Mouse (Mus musculus): ENCODE results near the gene Hsf2.

Gene Hsf2

DNA sequence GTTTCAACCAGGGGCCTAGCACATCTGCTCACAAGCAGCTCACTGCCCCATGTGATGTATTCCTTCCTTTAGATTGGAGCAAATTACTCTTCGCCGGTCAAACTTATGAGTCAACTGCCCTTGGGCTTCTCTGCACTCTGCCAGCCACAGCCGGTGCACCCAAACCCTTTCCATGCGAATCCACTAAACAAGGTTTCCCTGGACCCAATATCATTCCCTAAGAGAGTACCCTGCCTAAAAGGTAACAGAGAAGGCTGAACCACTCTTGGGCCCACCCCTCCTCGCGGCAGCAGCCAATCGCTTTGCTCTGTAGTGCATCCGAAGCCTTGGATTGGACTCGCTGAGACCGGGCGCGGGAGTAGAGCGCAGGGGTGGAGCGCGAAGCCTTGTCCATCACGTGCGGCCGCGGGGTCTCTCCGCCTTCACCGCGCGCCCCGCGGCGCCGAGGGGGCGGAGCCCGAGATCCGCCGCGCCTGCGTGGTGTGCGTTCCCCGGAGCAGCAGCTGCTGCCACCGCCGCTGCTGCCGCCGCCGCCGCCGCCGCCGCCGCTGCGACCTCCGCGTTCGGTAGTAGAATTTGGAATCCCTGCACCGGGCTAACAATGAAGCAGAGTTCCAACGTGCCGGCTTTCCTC lies at the start of gene Hsf2:
Gene Hsf2, plus strand, starts transcription at position 478 of the 634 bp plus-strand sequence.
- DNase-seq (ENCODE audit: low read depth, low spot score), result peak; percentile 96

DNA sequence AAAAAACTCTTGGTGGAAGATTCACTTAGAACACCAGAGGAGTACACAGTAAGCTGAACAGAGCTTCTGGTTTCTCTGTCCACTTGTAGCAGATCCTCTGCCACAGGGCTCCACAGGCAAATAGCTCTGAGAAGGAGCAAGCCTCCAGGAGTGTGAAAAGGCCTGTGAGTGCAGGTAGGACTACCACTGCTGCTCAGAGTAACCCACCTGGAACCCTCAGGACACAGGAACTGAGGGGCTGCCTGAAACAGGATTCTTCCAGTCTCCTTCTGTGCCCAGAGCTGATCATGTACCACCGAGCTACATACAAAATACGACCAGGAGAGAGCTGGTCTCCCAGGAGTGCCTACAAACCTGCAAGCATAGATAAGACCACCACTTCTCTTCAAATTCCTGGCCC lies 48.3 kb upstream of the Hsf2 start:
- no peak for DNase-seq (ENCODE audit: low read depth, low spot score)

DNA sequence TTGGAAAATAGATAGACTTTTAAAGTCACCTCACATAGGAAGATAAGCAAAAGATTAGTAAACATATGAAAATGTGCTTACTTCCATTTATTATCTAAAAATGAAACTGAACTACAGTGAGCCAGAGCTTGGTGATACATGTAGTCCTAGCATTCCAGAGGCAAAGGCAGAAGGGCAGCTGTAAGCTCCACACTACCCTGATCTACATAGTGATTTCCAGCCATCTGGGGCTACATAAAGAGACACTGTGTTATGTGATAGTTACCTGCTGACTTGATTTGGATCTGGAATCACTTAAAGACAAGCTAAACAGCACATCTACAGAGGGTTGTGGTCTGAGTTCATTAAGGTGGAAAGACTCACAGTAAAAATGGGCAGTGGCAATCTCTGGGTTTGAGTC lies 45.1 kb upstream of the Hsf2 start:
- DNase-seq (ENCODE audit: low read depth, low spot score), result no peak

- no peak for DNase-seq (ENCODE audit: low read depth, low spot score)
Observed at GRCm38 (mm10) chr10:57444392-57444791, 41.8 kb upstream of the Hsf2 start.

DNA sequence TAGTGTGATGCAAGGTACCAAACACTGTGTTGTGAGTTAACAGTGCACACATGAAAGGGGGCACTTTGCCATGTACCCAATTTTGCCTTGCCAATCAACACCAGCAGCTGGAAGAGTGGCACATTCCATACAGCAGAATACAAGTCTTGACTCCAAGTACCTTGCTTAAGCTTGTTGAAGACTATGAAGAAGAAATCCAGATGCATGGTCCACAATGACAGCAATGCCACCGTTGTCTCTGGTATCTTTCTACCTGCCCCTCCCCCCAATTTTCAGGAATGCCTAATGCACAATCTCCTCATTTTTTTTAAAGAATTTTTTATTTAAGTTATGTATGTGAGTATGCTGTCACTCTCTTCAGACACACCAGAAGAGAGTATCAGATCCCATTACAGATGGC lies 40.5 kb upstream of the Hsf2 start:
- no peak for DNase-seq (ENCODE audit: low read depth, low spot score)

GRCm38 (mm10) chr10:57447657-57448050 lies 38.5 kb upstream of the Hsf2 start:
- DNase-seq (ENCODE audit: low read depth, low spot score), result no peak

- DNase-seq (ENCODE audit: low read depth, low spot score), result peak; percentile 88
Observed at GRCm38 (mm10) chr10:57448051-57448716, 38.0 kb upstream of the Hsf2 start.

DNA sequence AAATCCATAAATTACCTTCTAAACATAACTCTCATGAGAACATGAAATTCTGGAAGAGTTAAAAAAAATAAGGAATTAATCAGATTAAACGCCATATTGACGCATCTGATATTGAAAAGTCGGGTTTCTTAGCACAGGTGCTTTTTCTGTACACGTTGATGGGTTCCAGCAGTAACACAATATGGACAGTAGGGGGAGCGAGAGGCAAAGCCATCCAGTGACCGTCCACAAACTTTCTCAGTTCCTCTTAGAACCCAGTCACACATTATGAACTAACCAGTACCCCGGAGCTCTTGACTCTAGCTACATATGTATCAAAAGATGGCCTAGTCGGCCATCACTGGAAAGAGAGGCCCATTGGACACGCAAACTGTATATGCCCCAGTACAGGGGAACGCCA lies 22.9 kb upstream of the Hsf2 start:
- DNase-seq (ENCODE audit: low read depth, low spot score), result peak; percentile 83

GRCm38 (mm10) chr10:57465768-57466167 lies 20.4 kb upstream of the Hsf2 start:
- no peak for DNase-seq (ENCODE audit: low read depth, low spot score)

DNA sequence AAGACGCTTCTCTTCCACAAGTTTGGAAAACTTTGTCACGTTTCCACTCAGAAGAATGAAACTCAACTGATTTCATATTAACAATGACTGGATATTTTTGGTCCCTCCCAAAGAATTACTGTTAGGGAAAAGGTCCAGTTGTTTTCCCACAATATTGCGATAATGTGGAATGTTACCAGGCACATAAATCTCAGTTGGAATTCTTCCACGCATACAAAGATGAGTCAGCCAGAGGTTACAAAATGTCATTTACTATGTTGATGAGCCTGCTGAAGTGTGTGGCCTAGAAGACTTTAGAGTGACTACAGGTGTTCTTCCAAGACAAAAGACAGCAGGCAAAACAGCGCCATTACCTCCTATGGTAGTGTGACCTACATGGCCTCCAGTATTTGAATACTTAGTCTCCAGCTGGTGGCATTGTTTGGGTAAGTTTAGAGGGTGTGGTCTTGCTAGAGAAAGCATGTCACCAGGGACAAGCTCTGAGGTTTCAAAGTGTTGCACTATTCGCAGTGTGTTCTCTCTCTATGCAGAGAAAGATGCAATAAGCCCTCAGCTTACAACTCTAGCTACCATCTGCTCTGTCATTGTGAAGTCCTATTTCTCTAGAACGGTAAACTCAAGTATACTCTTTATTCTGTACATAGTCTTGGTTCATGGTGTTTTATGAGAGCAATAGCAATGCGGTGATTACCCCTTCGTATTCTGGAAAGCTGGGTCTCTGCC lies 8.9 kb upstream of the Hsf2 start:
- no peak for DNase-seq (ENCODE audit: low read depth, low spot score)

DNA sequence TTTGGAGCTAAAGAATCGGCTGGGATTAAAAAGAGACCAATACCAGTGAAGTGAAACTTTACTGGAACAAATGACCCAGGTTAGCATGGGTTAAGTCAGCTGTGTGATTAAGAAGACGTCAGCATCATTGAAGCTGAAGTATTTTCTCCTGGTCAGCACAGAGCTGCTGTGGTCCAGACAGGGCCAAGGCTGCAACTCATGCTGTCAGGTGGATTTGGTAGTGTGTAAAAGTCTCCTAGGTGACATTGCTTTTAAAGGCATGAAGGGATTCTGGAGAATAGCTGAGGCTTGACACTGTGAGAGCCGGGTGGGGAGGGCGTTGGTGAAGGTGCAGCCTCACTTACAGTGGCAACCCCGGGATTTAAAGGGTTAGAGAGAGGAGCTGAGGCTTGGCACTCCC lies 4.5 kb upstream of the Hsf2 start:
- DNase-seq (ENCODE audit: low read depth, low spot score), result no peak

DNA sequence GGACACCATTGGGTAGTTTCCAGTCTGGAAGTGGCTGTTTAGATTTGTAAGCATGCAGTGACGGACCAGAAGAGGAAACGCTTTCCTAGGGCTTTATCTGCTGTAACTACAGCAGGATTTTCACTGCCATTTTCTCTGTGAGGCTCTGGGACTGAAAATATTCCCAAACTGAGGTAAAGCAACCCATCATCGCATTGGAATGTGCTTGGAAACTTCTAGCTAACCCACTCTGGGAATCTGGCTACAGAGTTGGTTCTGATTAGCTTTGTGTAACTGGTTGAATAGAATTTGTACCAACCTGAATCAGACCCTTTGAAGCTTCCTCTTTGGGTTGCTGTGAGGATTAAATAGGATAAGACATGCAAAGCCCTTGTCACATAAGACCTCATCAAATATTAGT lies 1.4 kb upstream of the Hsf2 start:
- no peak for DNase-seq (ENCODE audit: low read depth, low spot score)

GRCm38 (mm10) chr10:57486542-57487071 lies 422 bp downstream of the Hsf2 start:
- DNase-seq (ENCODE audit: low read depth, low spot score), result no peak

- DNase-seq (ENCODE audit: low read depth, low spot score), result peak; percentile 48
Observed at GRCm38 (mm10) chr10:57487201-57487600, 1.0 kb downstream of the Hsf2 start.

DNA sequence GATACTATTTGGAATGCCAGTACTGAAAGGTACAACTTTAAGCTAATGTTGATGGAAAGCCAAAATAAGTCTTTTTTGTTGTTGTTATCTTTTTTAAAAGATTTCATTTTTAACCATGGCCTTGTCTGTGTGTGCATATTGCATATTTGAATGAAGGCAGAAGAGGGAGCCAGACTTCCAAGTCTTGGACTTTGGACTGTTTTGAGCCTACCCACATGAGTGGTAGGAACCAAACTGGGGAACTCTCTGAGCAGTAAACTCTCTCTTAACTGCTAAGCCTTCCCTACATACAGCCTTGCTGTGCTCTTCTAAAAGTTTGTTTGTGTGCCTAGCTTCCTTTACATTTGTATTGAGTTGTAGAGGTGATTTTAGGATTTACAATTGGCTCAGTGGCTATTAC lies 2.4 kb downstream of the Hsf2 start:
- DNase-seq (ENCODE audit: low read depth, low spot score), result peak; percentile 17

GRCm38 (mm10) chr10:57492050-57492449 lies 5.9 kb downstream of the Hsf2 start:
- DNase-seq (ENCODE audit: low read depth, low spot score), result no peak

DNA sequence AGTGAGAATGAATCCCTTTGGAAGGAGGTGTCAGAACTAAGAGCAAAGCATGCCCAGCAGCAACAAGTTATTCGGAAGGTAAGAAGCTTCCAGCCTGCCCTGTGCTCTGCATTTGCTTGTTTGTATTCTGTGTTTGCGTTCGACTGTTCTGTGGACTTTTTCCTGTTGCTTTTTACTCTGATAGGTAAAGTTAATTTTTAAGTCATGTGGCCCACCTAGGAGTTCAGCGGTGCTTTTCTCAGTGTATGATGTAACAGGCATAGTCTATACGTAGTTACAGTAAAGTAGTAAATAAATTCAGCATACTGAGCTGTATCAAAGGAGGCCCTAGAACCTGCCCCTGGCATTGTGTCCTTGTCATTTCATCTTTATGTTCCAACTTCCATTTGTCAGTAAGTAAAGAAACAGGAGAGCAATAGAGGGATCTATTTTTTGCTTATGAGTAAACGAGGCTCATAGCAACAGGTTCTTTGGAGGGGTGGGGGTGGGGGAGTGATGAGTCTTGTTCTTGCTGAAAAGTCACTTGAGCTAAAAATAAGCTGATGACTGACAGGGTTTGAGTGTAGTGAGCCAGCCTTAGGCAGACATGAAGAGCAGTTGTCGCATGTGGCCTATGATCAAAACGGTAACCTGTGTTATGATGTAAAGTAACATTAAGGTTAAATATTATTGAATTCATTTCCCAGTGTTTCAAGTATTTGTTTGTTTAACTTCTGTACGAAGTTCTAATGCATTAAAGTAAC lies 13.4 kb downstream of the Hsf2 start:
- DNase-seq (ENCODE audit: low read depth, low spot score), result peak; percentile 10

GRCm38 (mm10) chr10:57514616-57515015 lies 28.4 kb downstream of the Hsf2 start:
- no peak for DNase-seq (ENCODE audit: low read depth, low spot score)

DNA sequence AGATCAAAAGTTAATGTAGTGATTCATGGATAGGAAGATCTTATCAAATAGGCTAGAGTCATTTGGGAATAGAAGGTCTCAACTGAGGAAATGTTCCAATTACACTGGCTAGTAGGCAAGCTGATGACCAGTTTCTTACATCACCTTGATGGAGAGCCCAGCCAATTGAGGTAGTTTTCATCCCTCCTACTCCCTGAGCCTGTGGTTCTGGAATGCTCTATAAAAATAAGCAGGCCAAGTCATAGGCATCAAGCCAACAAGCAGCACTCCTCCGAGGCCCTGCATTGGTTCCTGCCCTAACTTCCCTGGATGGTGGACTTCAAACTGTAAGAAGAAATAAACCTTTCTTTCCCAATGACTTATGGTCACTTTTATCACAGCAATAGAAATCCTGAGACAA lies 29.1 kb downstream of the Hsf2 start:
- DNase-seq (ENCODE audit: low read depth, low spot score), result no peak

GRCm38 (mm10) chr10:57526469-57526868 lies 40.3 kb downstream of the Hsf2 start:
- no peak for DNase-seq (ENCODE audit: low read depth, low spot score)

- no peak for DNase-seq (ENCODE audit: low read depth, low spot score)
Observed at GRCm38 (mm10) chr10:57531076-57531475, 44.9 kb downstream of the Hsf2 start.

DNA sequence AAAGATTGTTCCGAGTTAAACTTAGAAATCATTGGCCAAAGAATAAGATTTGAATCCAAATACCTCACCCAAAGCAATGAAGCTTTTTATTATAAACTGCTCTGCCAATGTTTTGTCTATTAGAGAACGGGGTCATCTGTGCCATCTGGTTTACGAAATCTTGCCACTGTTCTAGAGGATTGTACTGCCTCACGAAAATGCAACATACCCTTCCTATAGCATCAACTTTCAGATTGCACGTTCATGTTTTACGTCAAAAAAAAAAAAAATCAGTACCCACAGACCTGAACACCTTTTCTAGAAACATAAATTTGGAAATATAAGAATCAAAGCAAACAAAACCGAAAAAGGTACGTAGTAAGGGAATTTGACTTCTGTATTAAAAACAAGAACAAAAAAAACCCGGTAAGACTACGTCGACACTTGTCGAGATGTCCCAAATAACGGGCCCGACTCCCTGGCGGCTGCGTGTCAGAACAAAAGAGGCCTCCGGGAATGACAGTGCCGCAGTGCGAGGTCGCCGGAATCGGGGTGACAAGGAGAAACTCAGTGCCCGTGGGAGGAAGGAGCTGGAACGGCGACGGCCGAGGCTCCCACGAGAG lies 45.5 kb downstream of the Hsf2 start:
- no peak for DNase-seq (ENCODE audit: low read depth, low spot score)
